Mouse (Mus musculus) liver, postnatal 0 days (tissue): ENCODE measurements around the gene Gm28042.

Source experiments
- CTCF ChIP-seq: sonication (generic); IDR thresholded peaks from 2 replicates; pipeline ENCODE4 v1.5.1; 2016; ENCODE audit warnings: antibody characterized with exemption, low read depth
- EP300 ChIP-seq: IDR thresholded peaks from 2 replicates; pipeline ENCODE4 v1.6.1; 2016; ENCODE audit warnings: antibody characterized with exemption, low read depth, mild to moderate bottlenecking

DNA sequence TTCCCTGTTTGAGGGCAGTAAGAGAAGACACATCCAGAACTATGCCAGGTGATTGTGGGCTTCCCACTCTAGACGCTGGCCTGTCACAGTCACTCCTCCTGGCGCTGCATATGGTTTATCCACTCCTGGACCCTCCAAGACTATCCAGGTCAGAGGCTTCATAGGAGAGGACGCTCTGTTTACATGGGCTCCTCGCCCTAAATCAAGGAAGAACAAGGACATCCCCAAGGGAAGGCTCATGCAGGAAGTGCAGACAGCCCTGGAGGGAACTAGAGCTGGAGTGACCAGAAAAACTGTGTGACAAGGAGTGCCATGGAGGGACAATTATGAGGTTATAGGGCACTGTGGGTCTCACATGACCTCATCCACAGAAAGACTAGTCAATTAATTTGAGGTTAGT, 29.9 kb upstream of the Gm28042 start:
- TF ChIP-seq CTCF (no peak), EP300 (no peak)
